Mouse (Mus musculus) liver, adult 2 months (tissue): ENCODE measurements at regions not wholly inside any gene's neighbourhood (a gene's known extent, or its start where the extent isn't known, plus 50 kb on each side); places are given as distances from the start of the nearest gene placed in this dataset.

Experiments
- DNase-seq: peaks from one replicate; pipeline ENCODE4 v3.0.0-alpha.2; 2011; ENCODE audit warnings: low read depth, low spot score; ENCODE audit errors: extremely low read depth
- H3K27ac ChIP-seq: fragments of 200-500 bp; replicated peaks from 2 replicates; pipeline ENCODE4 v1.5.1; 2012; ENCODE audit warnings: low read depth, mild to moderate bottlenecking, control low read depth, inconsistent platforms, low read length; ENCODE audit not compliant: insufficient read depth
- H3K27me3 ChIP-seq: fragments of 200-500 bp; 2 replicates; pipeline ENCODE4 v1.6.1; 2012; ENCODE audit warnings: mild to moderate bottlenecking, moderate library complexity, low read length, inconsistent platforms; ENCODE audit not compliant: control insufficient read depth, insufficient read depth
- H3K36me3 ChIP-seq: fragments of 200-500 bp; 2 replicates; pipeline ENCODE4 v1.6.1; 2012; ENCODE audit warnings: low read length, inconsistent platforms; ENCODE audit not compliant: control insufficient read depth, insufficient read depth
- H3K4me1 ChIP-seq: fragments of 200-500 bp; 2 replicates; pipeline ENCODE4 v1.6.1; 2011; ENCODE audit warnings: low read length; ENCODE audit not compliant: control insufficient read depth, insufficient read depth
- H3K4me3 ChIP-seq: fragments of 200-500 bp; 2 replicates; pipeline ENCODE4 v1.5.1; 2011; ENCODE audit warnings: low read depth, mild to moderate bottlenecking, control low read depth, low read length, moderate library complexity; ENCODE audit not compliant: insufficient read depth
- H3K79me2 ChIP-seq: fragments of 200-500 bp; 2 replicates; pipeline ENCODE4 v1.6.1; 2012; ENCODE audit warnings: inconsistent platforms, mild to moderate bottlenecking, low read length, moderate library complexity; ENCODE audit not compliant: control insufficient read depth, insufficient read depth
- H3K9ac ChIP-seq: fragments of 200-500 bp; 2 replicates; pipeline ENCODE4 v1.6.1; 2012; ENCODE audit warnings: low read depth, mild to moderate bottlenecking, control low read depth, inconsistent platforms, low read length
- CTCF ChIP-seq: fragments of 200-500 bp; IDR thresholded peaks from 2 replicates; pipeline ENCODE4 v1.5.1; 2011; ENCODE audit warnings: low read depth, low read length, control low read depth
- POLR2A ChIP-seq: fragments of 200-500 bp; IDR thresholded peaks from 2 replicates; pipeline ENCODE4 v1.6.1; 2011; ENCODE audit warnings: low read length, control low read depth; ENCODE audit not compliant: insufficient read depth; ENCODE audit errors: extremely low read depth
- WGBS: fragments of 180-500 bp; shearing (Covaris S2); methylation state at CpG from one replicate; pipeline ENCODE4 v1.1.7; 2018; 5-methylcytosine and 5-hydroxymethylcytosine counted together

DNA sequence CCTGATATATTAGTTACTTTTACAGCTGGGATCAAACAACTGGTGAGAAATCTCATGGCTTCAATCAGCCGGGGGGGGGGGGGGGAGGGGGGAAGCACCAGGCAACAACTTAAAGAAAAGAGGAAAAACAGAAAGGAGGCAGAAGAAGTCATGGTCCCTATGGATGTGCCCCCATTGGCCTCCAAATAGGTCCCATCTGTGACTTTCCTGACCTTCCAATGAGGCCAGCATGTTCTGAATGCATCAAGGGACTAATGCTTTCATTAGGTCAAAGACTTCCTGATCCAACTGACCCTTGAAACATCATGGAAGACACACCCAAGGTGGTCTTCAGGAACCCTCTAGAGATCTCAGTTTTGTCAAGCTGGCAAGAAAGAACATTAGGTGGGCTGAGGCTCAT lies 162.5 kb upstream of the Runx1 start:
- no peak for DNase-seq
- Histone ChIP-seq H3K79me2 (no peaks in the 10 kb centered on the region), H3K27me3 (no peaks in the 10 kb centered on the region), H3K4me3 (no peak overlapping the region), H3K36me3 (no peaks in the 10 kb centered on the region), H3K9ac (no peak overlapping the region), H3K4me1 (no peaks in the 10 kb centered on the region), H3K27ac (no peak overlapping the region)
- TF ChIP-seq CTCF (no peak), POLR2A (no peak)
- 69% methylated on average over 1 of the region's 1 CpGs for WGBS

DNA sequence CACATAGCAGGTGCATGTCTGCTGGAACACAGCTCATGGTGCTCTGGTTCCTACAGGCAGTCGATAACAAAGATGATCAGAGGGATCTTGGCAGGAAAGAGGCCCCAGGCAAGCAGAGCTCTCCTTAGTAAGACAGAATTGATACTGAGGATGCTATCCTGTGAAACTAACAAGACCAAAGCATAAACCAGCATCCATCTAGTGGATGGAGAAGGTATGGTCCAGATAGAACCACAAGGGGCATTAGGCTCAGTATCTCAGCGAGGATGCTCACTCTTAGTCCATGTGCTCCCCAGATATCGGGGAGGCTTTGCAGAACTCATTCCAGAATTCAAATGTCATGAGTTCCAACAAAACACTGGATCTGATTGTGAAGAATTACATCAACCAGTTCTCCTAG lies 162.1 kb upstream of the Runx1 start:
- H3K4me3 ChIP-seq, result no peak overlapping the region
- TF ChIP-seq POLR2A, result no peak
- no peak for TF ChIP-seq CTCF
- no peak overlapping the region for H3K9ac ChIP-seq
- H3K27ac ChIP-seq, result no peak overlapping the region
- DNase-seq, result no peak
- no peaks in the 10 kb centered on the region for H3K4me1 ChIP-seq
- H3K27me3 ChIP-seq, result no peaks in the 10 kb centered on the region
- no peaks in the 10 kb centered on the region for H3K36me3 ChIP-seq
- WGBS, result 90% methylated on average over 3 of the region's 3 CpGs
- H3K79me2 ChIP-seq, result no peaks in the 10 kb centered on the region

DNA sequence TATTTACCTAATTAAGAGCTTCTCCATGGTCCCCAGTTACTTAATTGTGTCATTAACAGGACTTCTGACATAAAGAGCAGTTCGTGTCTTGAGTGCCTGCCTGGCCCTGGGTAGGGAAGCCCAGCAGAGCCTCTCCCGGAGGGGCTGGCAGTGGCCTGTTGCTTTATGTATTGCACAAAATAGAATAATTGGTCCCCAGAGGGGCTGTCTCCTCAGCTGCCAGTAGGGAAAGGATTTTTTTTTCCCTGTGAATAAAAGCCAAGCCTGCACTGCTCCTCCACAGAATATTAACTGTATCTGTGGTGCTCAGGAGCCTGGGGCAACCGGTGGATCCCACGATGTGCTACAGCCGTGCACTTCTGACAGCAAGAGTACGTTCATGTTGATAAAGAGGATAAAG lies 159.8 kb upstream of the Runx1 start:
- Histone ChIP-seq H3K79me2 (no peaks in the 10 kb centered on the region), H3K4me1 (no peaks in the 10 kb centered on the region), H3K4me3 (no peak overlapping the region), H3K9ac (no peak overlapping the region), H3K36me3 (no peaks in the 10 kb centered on the region), H3K27ac (no peak overlapping the region), H3K27me3 (no peaks in the 10 kb centered on the region)
- TF ChIP-seq CTCF (no peak), POLR2A (no peak)
- DNase-seq, result no peak
- 79% methylated on average over 6 of the region's 6 CpGs for WGBS

DNA sequence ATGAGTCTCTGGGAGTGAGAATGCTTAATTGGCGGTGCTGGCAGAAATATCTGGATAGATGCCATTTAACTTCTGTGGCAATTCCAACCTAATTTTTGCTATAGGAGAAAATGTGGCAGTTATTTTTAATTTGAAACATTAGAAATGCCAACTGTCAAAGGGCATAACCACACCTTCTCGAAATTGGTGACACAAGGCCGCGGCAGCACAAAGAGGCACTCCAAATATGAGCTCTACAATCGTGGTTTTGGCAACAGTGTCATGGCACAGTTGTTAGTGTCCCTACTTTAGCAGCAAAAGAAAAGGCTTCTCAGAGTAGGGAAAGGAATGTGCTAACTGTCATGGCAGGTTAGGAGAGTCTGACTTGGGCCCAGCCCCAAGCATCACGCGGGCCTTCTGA lies 157.0 kb upstream of the Runx1 start:
- H3K36me3 ChIP-seq, result no peaks in the 10 kb centered on the region
- DNase-seq, result no peak

DNA sequence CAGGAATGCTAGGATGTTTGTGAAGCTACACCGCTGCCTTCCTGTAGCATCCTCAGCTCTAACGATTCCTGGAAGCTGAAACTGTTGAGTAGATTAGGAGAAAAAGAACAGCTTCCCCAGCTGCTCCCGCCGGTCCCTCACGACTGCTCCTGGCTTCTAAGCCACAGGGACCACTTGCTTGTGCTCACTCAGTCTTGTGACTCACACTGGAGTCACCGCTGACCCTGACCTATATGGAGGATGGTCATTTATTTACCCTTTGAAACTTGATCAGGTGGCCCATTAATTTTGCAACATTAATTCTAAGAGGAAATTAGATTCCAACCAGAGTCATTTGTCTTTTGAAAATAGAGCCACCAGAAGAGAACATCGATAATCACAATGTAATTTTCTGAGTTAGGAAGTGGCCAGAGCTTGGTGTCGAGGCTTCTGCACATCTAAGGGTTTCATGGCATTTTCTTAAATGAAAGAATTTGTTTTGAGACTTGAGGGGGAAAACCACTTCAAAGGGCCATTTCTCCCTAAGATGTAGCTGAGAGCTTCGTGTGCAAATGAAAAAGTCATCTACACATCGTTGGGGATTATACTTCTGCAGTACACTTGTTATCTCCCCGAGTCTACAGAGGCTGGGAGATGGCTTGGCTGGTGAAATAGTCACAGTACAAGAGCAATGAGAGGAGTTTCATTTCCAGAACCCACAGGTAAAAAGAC lies 153.8 kb upstream of the Runx1 start:
- TF ChIP-seq POLR2A (no peak), CTCF (no peak)
- no peaks in the 10 kb centered on the region for H3K36me3 ChIP-seq
- no peaks in the 10 kb centered on the region for H3K79me2 ChIP-seq
- no peaks in the 10 kb centered on the region for H3K4me1 ChIP-seq
- DNase-seq, result no peak
- H3K27ac ChIP-seq, result no peak overlapping the region
- 82% methylated on average over 11 of the region's 11 CpGs for WGBS
- no peak overlapping the region for H3K9ac ChIP-seq
- no peaks in the 10 kb centered on the region for H3K27me3 ChIP-seq
- no peak overlapping the region for H3K4me3 ChIP-seq

More for the DNA sequence above, 157.0 kb upstream of the Runx1 start:
- no peak for TF ChIP-seq CTCF
- TF ChIP-seq POLR2A, result no peak
- H3K4me3 ChIP-seq, result no peak overlapping the region
- H3K27ac ChIP-seq, result no peak overlapping the region
- no peaks in the 10 kb centered on the region for H3K4me1 ChIP-seq
- no peak overlapping the region for H3K9ac ChIP-seq
- WGBS, result 90% methylated on average over 7 of the region's 7 CpGs
- no peaks in the 10 kb centered on the region for H3K27me3 ChIP-seq
- no peaks in the 10 kb centered on the region for H3K79me2 ChIP-seq

DNA sequence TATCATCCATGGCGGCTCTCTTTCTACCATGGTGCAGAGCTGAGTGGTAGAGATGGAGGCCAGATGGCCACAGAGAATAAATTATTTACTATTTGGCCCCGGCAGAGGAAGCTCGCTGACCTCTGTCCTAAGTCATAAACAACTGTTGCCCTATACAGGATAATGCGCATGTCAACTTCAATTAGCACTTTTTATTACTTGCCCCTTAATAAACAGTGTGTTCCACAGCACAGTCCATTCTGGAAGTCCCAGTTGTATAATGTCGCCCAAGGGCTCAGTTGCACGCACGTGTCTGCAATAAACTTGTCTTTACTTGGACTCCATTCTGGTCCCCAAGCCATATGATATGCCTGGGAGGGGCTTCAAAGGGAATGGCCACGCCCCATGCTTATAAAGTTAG lies 150.1 kb upstream of the Runx1 start:
- no peak for DNase-seq
- Histone ChIP-seq H3K36me3 (no peaks in the 10 kb centered on the region), H3K27ac (no peak overlapping the region), H3K4me3 (no peak overlapping the region), H3K4me1 (no peaks in the 10 kb centered on the region), H3K9ac (no peak overlapping the region), H3K79me2 (no peaks in the 10 kb centered on the region), H3K27me3 (no peaks in the 10 kb centered on the region)
- TF ChIP-seq CTCF (no peak), POLR2A (no peak)
- WGBS, result 89% methylated on average over 8 of the region's 8 CpGs
